In genomic region chr2:63854198-63854875, GRCm38 (mm10) we compare ENCODE assay signal across 16 mouse cellular contexts.
DNase-seq lines count a peak whose midpoint lies in the region; ATAC-seq and TF ChIP-seq lines count a peak whose summit lies in the region.
"Had no signal": no experiment of that assay in that cellular context is flagged by ENCODE, and none has a peak within 500 bp of the region (broad histone marks: within the 10 kb centered on the region; RNA-seq: fewer than 3 reads in every experiment).

No protein-coding gene starts in this region.

- TF ChIP-seq CTCF in lung, postnatal 0 days (IDR thresholded peaks at IDR 0.05), result no peak

- H3K9ac ChIP-seq in hindbrain, embryonic 12.5 days, result no peak overlapping the region
- no peak overlapping the region for H3K9ac ChIP-seq in forebrain, embryonic 14.5 days (ENCODE audit: low read length)
- H3K9ac ChIP-seq in midbrain, embryonic 16.5 days (ENCODE audit: low read depth, low read length), result no peak overlapping the region
- H3K9ac ChIP-seq in lung, postnatal 0 days (replicated peaks; ENCODE audit: low read depth), result no peak overlapping the region
- H3K9ac ChIP-seq in kidney, embryonic 16.5 days (replicated peaks; ENCODE audit: low read length), result no peak overlapping the region
- H3K9ac ChIP-seq: embryonic facial prominence, embryonic 15.5 days; lung, embryonic 15.5 days; neural tube, embryonic 13.5 days had no signal

- WGBS in hindbrain, embryonic 12.5 days, result 16% methylated on average over 1 of the region's 1 CpGs
- 33% methylated on average over 1 of the region's 1 CpGs for WGBS in hindbrain, embryonic 10.5 days
- WGBS in forebrain, embryonic 14.5 days, result 31% methylated on average over 1 of the region's 1 CpGs
- WGBS in midbrain, embryonic 16.5 days, result 22% methylated on average over 1 of the region's 1 CpGs
- WGBS in lung, postnatal 0 days, result 41% methylated on average over 1 of the region's 1 CpGs
- 60% methylated on average over 1 of the region's 1 CpGs for WGBS in kidney, embryonic 16.5 days

- no peaks in the 10 kb centered on the region for H3K27me3 ChIP-seq in hindbrain, embryonic 12.5 days
- H3K27me3 ChIP-seq in hindbrain, embryonic 10.5 days (ENCODE audit: insufficient read depth, poor library complexity, severe bottlenecking), result no peaks in the 10 kb centered on the region
- H3K27me3 ChIP-seq in forebrain, embryonic 14.5 days (replicated peaks; ENCODE audit: control insufficient read depth, insufficient read depth, low read length), result peaks cover under 1% of the 10 kb centered on the region; the same call in 1 of the 2 replicates
- no peaks in the 10 kb centered on the region for H3K27me3 ChIP-seq in midbrain, embryonic 16.5 days (ENCODE audit: control insufficient read depth, insufficient read depth, low read depth, low read length)
- H3K27me3 ChIP-seq in lung, postnatal 0 days (replicated peaks; ENCODE audit: insufficient read depth, low read length), result no peaks in the 10 kb centered on the region
- H3K27me3 ChIP-seq in kidney, embryonic 16.5 days (ENCODE audit: insufficient read depth, low read length), result no peaks in the 10 kb centered on the region
- H3K27me3 ChIP-seq: embryonic facial prominence, embryonic 15.5 days; lung, embryonic 15.5 days; neural tube, embryonic 13.5 days had no signal

- no peaks in the 10 kb centered on the region for H3K9me3 ChIP-seq in hindbrain, embryonic 12.5 days (replicated peaks)
- no peaks in the 10 kb centered on the region for H3K9me3 ChIP-seq in hindbrain, embryonic 10.5 days
- no peaks in the 10 kb centered on the region for H3K9me3 ChIP-seq in forebrain, embryonic 14.5 days (replicated peaks; ENCODE audit: control insufficient read depth, low read length)
- H3K9me3 ChIP-seq in midbrain, embryonic 16.5 days (replicated peaks; ENCODE audit: control insufficient read depth, low read length, poor library complexity, severe bottlenecking), result no peaks in the 10 kb centered on the region
- no peaks in the 10 kb centered on the region for H3K9me3 ChIP-seq in lung, postnatal 0 days (ENCODE audit: low read length)
- H3K9me3 ChIP-seq in kidney, embryonic 16.5 days (ENCODE audit: low read length), result no peaks in the 10 kb centered on the region
- H3K9me3 ChIP-seq: embryonic facial prominence, embryonic 15.5 days; lung, embryonic 15.5 days; neural tube, embryonic 13.5 days had no signal

- no peak overlapping the region for H3K4me2 ChIP-seq in hindbrain, embryonic 12.5 days (replicated peaks)
- H3K4me2 ChIP-seq in forebrain, embryonic 14.5 days (ENCODE audit: low read length), result no peak overlapping the region
- H3K4me2 ChIP-seq in midbrain, embryonic 16.5 days (ENCODE audit: low read length), result no peak overlapping the region
- no peak overlapping the region for H3K4me2 ChIP-seq in lung, postnatal 0 days (replicated peaks; ENCODE audit: low read depth, low read length)
- no peak overlapping the region for H3K4me2 ChIP-seq in kidney, embryonic 16.5 days (replicated peaks; ENCODE audit: low read depth, low read length)
- H3K4me2 ChIP-seq: embryonic facial prominence, embryonic 15.5 days; liver, embryonic 11.5 days; lung, embryonic 15.5 days; neural tube, embryonic 13.5 days had no signal

- no peak overlapping the region for H3K27ac ChIP-seq in hindbrain, embryonic 12.5 days
- no peak overlapping the region; the same call in 1 of the 2 replicates for H3K27ac ChIP-seq in hindbrain, embryonic 10.5 days
- no peak overlapping the region for H3K27ac ChIP-seq in forebrain, embryonic 14.5 days (ENCODE audit: low read depth, low read length)
- H3K27ac ChIP-seq in midbrain, embryonic 16.5 days (ENCODE audit: low read length), result 0 out of 2 replicates have a peak overlapping the region, but pooled peaks have one; percentile 10
- no peak overlapping the region for H3K27ac ChIP-seq in lung, postnatal 0 days (ENCODE audit: low read length)
- H3K27ac ChIP-seq in kidney, embryonic 16.5 days (ENCODE audit: low read length), result no peak overlapping the region
- H3K27ac ChIP-seq: embryonic facial prominence, embryonic 15.5 days; lung, embryonic 15.5 days; neural tube, embryonic 13.5 days had no signal

- DNase-seq in cerebellum, postnatal 10 days, result peak; percentile 48 to 49
- DNase-seq in cerebellum, postnatal 14 days, result no peak
- no peak for DNase-seq in hindbrain, embryonic 10.5 days (ENCODE audit: low spot score)
- no peak for DNase-seq in forebrain, embryonic 14.5 days (ENCODE audit: low spot score)
- no peak for DNase-seq in lung, postnatal 0 days (ENCODE audit: low spot score)
- DNase-seq: cerebellum, adult 9-11 months; kidney, adult 9 months; right cerebral cortex, adult 18-20 months had no signal

- H3K36me3 ChIP-seq in hindbrain, embryonic 12.5 days, result no peaks in the 10 kb centered on the region
- no peaks in the 10 kb centered on the region for H3K36me3 ChIP-seq in hindbrain, embryonic 10.5 days
- H3K36me3 ChIP-seq in forebrain, embryonic 14.5 days (ENCODE audit: control insufficient read depth, insufficient read depth, low read length), result no peaks in the 10 kb centered on the region
- H3K36me3 ChIP-seq in midbrain, embryonic 16.5 days (ENCODE audit: control insufficient read depth, insufficient read depth, low read length), result no peaks in the 10 kb centered on the region
- H3K36me3 ChIP-seq in lung, postnatal 0 days (ENCODE audit: insufficient read depth, low read length), result no peaks in the 10 kb centered on the region
- no peaks in the 10 kb centered on the region for H3K36me3 ChIP-seq in kidney, embryonic 16.5 days (ENCODE audit: insufficient read depth, low read length)
- H3K36me3 ChIP-seq: embryonic facial prominence, embryonic 15.5 days; lung, embryonic 15.5 days; neural tube, embryonic 13.5 days had no signal

- peaks cover 16% of the 10 kb centered on the region for H3K4me1 ChIP-seq in hindbrain, embryonic 12.5 days
- H3K4me1 ChIP-seq in hindbrain, embryonic 10.5 days (replicated peaks), result peaks cover 9% of the 10 kb centered on the region; the same call in 1 of the 2 replicates
- peaks cover 19% of the 10 kb centered on the region for H3K4me1 ChIP-seq in forebrain, embryonic 14.5 days (ENCODE audit: control insufficient read depth, insufficient read depth, low read length)
- H3K4me1 ChIP-seq in midbrain, embryonic 16.5 days (ENCODE audit: control insufficient read depth, insufficient read depth, low read length), result no peaks in the 10 kb centered on the region; the same call in 1 of the 2 replicates
- no peaks in the 10 kb centered on the region; the same call in 1 of the 2 replicates for H3K4me1 ChIP-seq in lung, postnatal 0 days (ENCODE audit: insufficient read depth, low read depth, low read length)
- no peaks in the 10 kb centered on the region for H3K4me1 ChIP-seq in kidney, embryonic 16.5 days (ENCODE audit: insufficient read depth, low read length)
- H3K4me1 ChIP-seq: lung, embryonic 15.5 days had no signal

- TF ChIP-seq EP300 in lung, postnatal 0 days (IDR thresholded peaks at IDR 0.05), result no peak

- 0 out of 2 replicates have a peak, but pooled peaks have one; percentile 30 for ATAC-seq in hindbrain, embryonic 12.5 days (ENCODE audit: low FRiP score)
- peak; percentile 24 for ATAC-seq in forebrain, embryonic 14.5 days
- ATAC-seq in midbrain, embryonic 16.5 days, result no peak
- no peak for ATAC-seq in lung, postnatal 0 days
- no peak for ATAC-seq in kidney, embryonic 16.5 days (ENCODE audit: low FRiP score, low TSS enrichment)
- ATAC-seq: Patski had no signal

- no peak overlapping the region for H3K4me3 ChIP-seq in hindbrain, embryonic 12.5 days
- no peak overlapping the region for H3K4me3 ChIP-seq in hindbrain, embryonic 10.5 days
- no peak overlapping the region for H3K4me3 ChIP-seq in forebrain, embryonic 14.5 days (ENCODE audit: low read depth, low read length)
- H3K4me3 ChIP-seq in midbrain, embryonic 16.5 days (ENCODE audit: low read depth, low read length), result no peak overlapping the region
- no peak overlapping the region for H3K4me3 ChIP-seq in lung, postnatal 0 days (ENCODE audit: low read depth, low read length)
- no peak overlapping the region for H3K4me3 ChIP-seq in kidney, embryonic 16.5 days (ENCODE audit: low read length)
- H3K4me3 ChIP-seq: embryonic facial prominence, embryonic 15.5 days; lung, embryonic 15.5 days; neural tube, embryonic 13.5 days had no signal

Comparison
In these comparisons a context has a peak if more than half of its experiments do, and no peak if none do; other contexts are left out.
1. DNase-seq: peak in cerebellum, postnatal 10 days (2 of 2); none in cerebellum, postnatal 14 days (0 of 2), hindbrain, embryonic 10.5 days (single experiment), forebrain, embryonic 14.5 days (single experiment) and lung, postnatal 0 days (single experiment).
2. ATAC-seq: peak in hindbrain, embryonic 12.5 days (single experiment) and forebrain, embryonic 14.5 days (single experiment); none in midbrain, embryonic 16.5 days (single experiment), lung, postnatal 0 days (single experiment) and kidney, embryonic 16.5 days (single experiment).